Mouse (Mus musculus) embryonic facial prominence, embryonic 11.5 days (tissue): ENCODE results near the gene Gpr34. TPM values are rescaled to one million over a fixed set of nuclear protein-coding genes. Genes with fewer than 3 reads are reported as not detected.

Experiments used
- ATAC-seq: fragments of 200-750 bp; cut with Nextera tagmentation; replicated peaks from 2 replicates; pipeline ENCODE4 v1.8.0; 2017; ENCODE audit warnings: low read depth; ENCODE audit not compliant: insufficient number of reproducible peaks, low FRiP score, low TSS enrichment
- DNase-seq: peaks from one replicate; pipeline ENCODE4 v3.0.0-alpha.2; 2015; ENCODE audit warnings: low spot score
- H3K27ac ChIP-seq: fragments of 300-500 bp; sonication (generic); replicated peaks from 2 replicates; pipeline ENCODE4 v1.5.1; 2014; ENCODE audit warnings: mild to moderate bottlenecking, low read depth, low read length, control low read depth
- H3K27me3 ChIP-seq: fragments of 300-500 bp; sonication (generic); 2 replicates; pipeline ENCODE4 v1.6.1; 2014; ENCODE audit warnings: mild to moderate bottlenecking, low read length, moderate library complexity, mixed read lengths; ENCODE audit not compliant: control insufficient read depth, insufficient read depth
- H3K36me3 ChIP-seq: fragments of 300-500 bp; sonication (generic); replicated peaks from 2 replicates; pipeline ENCODE4 v1.6.1; 2014; ENCODE audit warnings: low read depth, mild to moderate bottlenecking, low read length, moderate library complexity, mixed read lengths; ENCODE audit not compliant: control insufficient read depth, insufficient read depth
- H3K4me1 ChIP-seq: fragments of 300-500 bp; sonication (generic); 2 replicates; pipeline ENCODE4 v1.6.1; 2014; ENCODE audit warnings: low read length, mixed read lengths; ENCODE audit not compliant: control insufficient read depth, insufficient read depth
- H3K4me2 ChIP-seq: fragments of 300-500 bp; sonication (generic); 2 replicates; pipeline ENCODE4 v1.6.1; 2014; ENCODE audit warnings: low read depth, mild to moderate bottlenecking, control low read depth, low read length, moderate library complexity
- H3K4me3 ChIP-seq: fragments of 300-500 bp; sonication (generic); 2 replicates; pipeline ENCODE4 v1.5.1; 2014; ENCODE audit warnings: low read depth, low read length, control low read depth
- H3K9ac ChIP-seq: fragments of 300-500 bp; sonication (generic); replicated peaks from 2 replicates; pipeline ENCODE4 v1.6.1; 2014; ENCODE audit warnings: mild to moderate bottlenecking, control low read depth, low read length
- H3K9me3 ChIP-seq: fragments of 300-500 bp; sonication (generic); replicated peaks from 2 replicates; pipeline ENCODE4 v1.6.1; 2016; ENCODE audit warnings: mild to moderate bottlenecking, low read length, inconsistent platforms, mixed read lengths; ENCODE audit not compliant: control insufficient read depth
- WGBS: fragments of 180-500 bp; shearing (Covaris S2); extraction: QIAGEN DNeasy Blood & Tissue Kit; methylation state at CpG from one replicate; pipeline ENCODE4 v1.1.7; 2014; 5-methylcytosine and 5-hydroxymethylcytosine counted together
- polyA plus RNA-seq: library from polyadenylated mRNA; unstranded; fragments of >200 nt; fragmentation: Nextera tagmentation; extraction: Ambion mirVana; gene quantifications from 2 replicates; pipeline ENCODE4 v1.2.1, GENCODE M21; 2014

Gene Gpr34
- polyA plus RNA-seq: 1.8 and 2.3 TPM in 2 replicates

GRCm38 (mm10) chrX:13631599-13632283 is at the start of gene Gpr34:
Gene Gpr34, plus strand, starts transcription at chrX:13632089.
- 68% methylated on average over 5 of the region's 5 CpGs for WGBS
- Histone ChIP-seq H3K36me3 (no peaks in the 10 kb centered on the region), H3K9me3 (no peaks in the 10 kb centered on the region), H3K4me1 (no peaks in the 10 kb centered on the region), H3K27ac (no peak within 1 kb of the TSS), H3K4me3 (no peak within 1 kb of the TSS), H3K9ac (no peak within 1 kb of the TSS), H3K27me3 (no peaks in the 10 kb centered on the region), H3K4me2 (no peak within 1 kb of the TSS)
- ATAC-seq: no peak
- DNase-seq: no peak

- 78% methylated on average over 2 of the region's 2 CpGs for WGBS
- ATAC-seq (no peak), DNase-seq (no peak)
- Histone ChIP-seq H3K27ac (no peak overlapping the region), H3K4me1 (no peaks in the 10 kb centered on the region), H3K9me3 (no peaks in the 10 kb centered on the region), H3K4me3 (no peak overlapping the region), H3K36me3 (no peaks in the 10 kb centered on the region), H3K27me3 (no peaks in the 10 kb centered on the region; the same call in 1 of the 2 replicates), H3K4me2 (no peak overlapping the region), H3K9ac (no peak overlapping the region)
Observed at GRCm38 (mm10) chrX:13599373-13599772, 32.5 kb upstream of the Gpr34 start.

DNA sequence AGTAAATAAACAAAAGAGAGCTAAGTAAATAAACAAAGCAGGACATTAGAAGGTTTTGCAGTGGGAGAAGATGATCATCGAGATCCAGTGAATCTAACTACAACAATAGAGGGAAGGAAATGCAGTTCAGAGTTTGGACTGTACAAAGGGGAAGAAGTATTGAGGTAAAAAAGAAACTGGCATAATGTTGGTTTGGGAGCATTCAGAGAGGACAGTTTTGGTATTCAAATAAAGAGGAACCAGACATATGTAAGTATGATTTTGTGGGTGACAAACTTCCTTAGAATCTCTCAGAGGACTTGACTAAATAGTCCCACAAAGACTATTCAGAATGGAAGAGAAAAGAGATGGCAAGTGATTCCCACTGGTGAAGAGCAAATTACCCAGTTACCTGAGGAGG is 31.9 kb upstream of the Gpr34 start:
- WGBS: 62% methylated on average over 1 of the region's 1 CpGs
- H3K4me1 ChIP-seq: no peaks in the 10 kb centered on the region
- H3K27ac ChIP-seq: no peak overlapping the region
- H3K27me3 ChIP-seq: no peaks in the 10 kb centered on the region; the same call in 1 of the 2 replicates
- no peak overlapping the region for H3K9ac ChIP-seq
- no peak overlapping the region for H3K4me3 ChIP-seq
- no peaks in the 10 kb centered on the region for H3K9me3 ChIP-seq
- H3K4me2 ChIP-seq: no peak overlapping the region
- H3K36me3 ChIP-seq: no peaks in the 10 kb centered on the region
- ATAC-seq: no peak
- DNase-seq: no peak

DNA sequence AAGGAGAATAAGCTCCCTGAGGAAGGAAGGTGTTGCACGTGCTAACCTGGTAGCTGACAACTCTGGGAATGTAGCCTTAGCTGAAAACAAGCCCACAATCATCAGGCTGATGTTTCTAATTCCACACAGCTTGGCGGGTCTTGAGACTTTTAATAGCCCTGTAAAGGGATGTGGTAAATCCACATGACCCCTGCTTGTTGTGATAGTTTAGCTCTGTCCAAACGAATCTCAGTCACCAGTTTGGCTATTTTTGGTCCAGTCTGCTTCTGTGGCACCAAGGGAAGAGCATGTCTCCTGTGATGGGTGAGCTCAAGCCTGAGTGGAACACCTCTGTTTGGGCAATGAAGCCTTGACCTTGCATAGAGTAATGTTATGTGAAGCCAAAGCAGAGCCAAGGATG is 25.1 kb upstream of the Gpr34 start:
- Histone ChIP-seq H3K4me3 (no peak overlapping the region), H3K9ac (no peak overlapping the region), H3K27ac (no peak overlapping the region), H3K4me1 (no peaks in the 10 kb centered on the region), H3K27me3 (no peaks in the 10 kb centered on the region), H3K4me2 (no peak overlapping the region), H3K36me3 (no peaks in the 10 kb centered on the region), H3K9me3 (no peaks in the 10 kb centered on the region)
- WGBS: 55% methylated on average over 3 of the region's 3 CpGs
- no peak for ATAC-seq
- DNase-seq: no peak

- DNase-seq (no peak), ATAC-seq (no peak)
- H3K4me2 ChIP-seq: no peak overlapping the region
- H3K4me1 ChIP-seq: no peaks in the 10 kb centered on the region
- no peaks in the 10 kb centered on the region for H3K36me3 ChIP-seq
- H3K4me3 ChIP-seq: no peak overlapping the region
- no peaks in the 10 kb centered on the region for H3K9me3 ChIP-seq
- no peak overlapping the region for H3K27ac ChIP-seq
- H3K9ac ChIP-seq: no peak overlapping the region
- H3K27me3 ChIP-seq: no peaks in the 10 kb centered on the region
- WGBS: 57% methylated on average over 3 of the region's 3 CpGs
Observed at GRCm38 (mm10) chrX:13607752-13608151, 24.1 kb upstream of the Gpr34 start.

DNA sequence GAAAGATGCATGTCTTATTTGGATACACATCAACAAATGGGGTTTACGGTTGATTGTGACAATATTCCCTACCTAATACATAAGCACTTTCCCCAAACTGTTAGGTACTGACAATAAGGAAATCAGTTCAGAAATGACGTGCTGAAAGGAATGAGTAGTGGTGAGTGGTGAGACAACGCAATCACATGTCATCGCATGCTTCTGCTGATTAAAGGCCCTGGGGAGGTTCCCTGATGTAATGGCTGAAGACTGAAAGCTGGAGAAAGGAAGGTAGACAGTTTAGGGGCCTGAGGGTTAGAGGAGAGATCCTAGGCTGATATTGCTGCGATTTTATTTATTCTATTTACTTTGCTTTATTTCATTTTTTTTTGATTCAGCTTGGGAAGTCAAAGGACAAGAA is 20.8 kb upstream of the Gpr34 start:
- no peaks in the 10 kb centered on the region for H3K9me3 ChIP-seq

DNA sequence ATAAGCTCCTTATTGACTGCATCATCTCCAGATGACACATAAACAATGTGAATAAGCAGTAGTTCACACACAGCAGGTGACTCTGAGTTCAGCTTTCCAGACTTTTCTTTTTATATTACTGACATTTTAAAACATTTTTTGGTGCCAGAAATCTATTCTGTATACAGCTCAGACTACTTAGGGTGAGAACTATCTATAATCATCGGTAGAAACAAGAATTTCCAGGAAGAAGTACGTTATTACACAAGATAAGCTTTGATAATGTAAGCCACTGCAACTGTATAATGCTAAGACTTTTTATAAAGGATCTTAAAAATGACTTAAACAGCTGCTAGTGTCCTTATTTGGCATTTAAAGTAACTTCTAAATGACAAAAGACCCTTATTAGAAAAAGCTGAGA is 19.8 kb upstream of the Gpr34 start:
- DNase-seq (no peak), ATAC-seq (no peak)
- no peaks in the 10 kb centered on the region for H3K4me1 ChIP-seq
- no peaks in the 10 kb centered on the region for H3K9me3 ChIP-seq
- no peak overlapping the region for H3K9ac ChIP-seq
- no peak overlapping the region for H3K4me2 ChIP-seq
- no peak overlapping the region for H3K4me3 ChIP-seq
- WGBS: 86% methylated on average over 2 of the region's 2 CpGs
- no peaks in the 10 kb centered on the region for H3K27me3 ChIP-seq
- H3K36me3 ChIP-seq: no peaks in the 10 kb centered on the region
- no peak overlapping the region for H3K27ac ChIP-seq

More for the DNA sequence above, 20.8 kb upstream of the Gpr34 start:
- Histone ChIP-seq H3K9ac (no peak overlapping the region), H3K4me3 (no peak overlapping the region), H3K27me3 (no peaks in the 10 kb centered on the region), H3K4me2 (no peak overlapping the region), H3K4me1 (no peaks in the 10 kb centered on the region), H3K27ac (no peak overlapping the region), H3K36me3 (no peaks in the 10 kb centered on the region)
- 89% methylated on average over 5 of the region's 5 CpGs for WGBS
- DNase-seq (no peak), ATAC-seq (no peak)

DNA sequence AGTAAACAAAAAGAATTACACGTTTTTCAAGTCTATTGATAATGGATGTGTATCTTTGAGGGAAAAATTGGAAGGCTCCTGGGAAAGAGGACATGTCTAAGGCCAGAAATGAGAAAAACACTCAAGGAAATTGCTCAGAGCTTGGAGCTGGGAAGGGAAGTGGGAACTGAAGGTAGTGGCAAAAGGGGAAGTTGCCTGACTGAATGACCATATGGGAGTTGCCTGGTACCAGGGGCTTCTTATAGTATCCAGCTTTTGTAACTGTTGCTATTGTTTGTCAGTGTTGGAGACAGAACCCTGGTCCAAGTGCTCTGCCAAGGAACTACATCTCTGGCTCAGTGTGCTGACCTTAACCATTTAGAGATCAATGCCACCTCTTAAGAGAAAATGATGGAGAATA is 15.2 kb upstream of the Gpr34 start:
- ATAC-seq: no peak

More for the DNA sequence above, 15.2 kb upstream of the Gpr34 start:
- H3K4me2 ChIP-seq: no peak overlapping the region
- H3K36me3 ChIP-seq: no peaks in the 10 kb centered on the region
- H3K9me3 ChIP-seq: no peaks in the 10 kb centered on the region
- H3K27me3 ChIP-seq: no peaks in the 10 kb centered on the region
- no peak overlapping the region for H3K9ac ChIP-seq
- H3K4me3 ChIP-seq: no peak overlapping the region
- DNase-seq: no peak
- H3K4me1 ChIP-seq: no peaks in the 10 kb centered on the region
- WGBS: 70% methylated on average over 1 of the region's 1 CpGs
- no peak overlapping the region for H3K27ac ChIP-seq
